35 mouse cellular contexts compared by ENCODE assay signal in the genomic region with DNA sequence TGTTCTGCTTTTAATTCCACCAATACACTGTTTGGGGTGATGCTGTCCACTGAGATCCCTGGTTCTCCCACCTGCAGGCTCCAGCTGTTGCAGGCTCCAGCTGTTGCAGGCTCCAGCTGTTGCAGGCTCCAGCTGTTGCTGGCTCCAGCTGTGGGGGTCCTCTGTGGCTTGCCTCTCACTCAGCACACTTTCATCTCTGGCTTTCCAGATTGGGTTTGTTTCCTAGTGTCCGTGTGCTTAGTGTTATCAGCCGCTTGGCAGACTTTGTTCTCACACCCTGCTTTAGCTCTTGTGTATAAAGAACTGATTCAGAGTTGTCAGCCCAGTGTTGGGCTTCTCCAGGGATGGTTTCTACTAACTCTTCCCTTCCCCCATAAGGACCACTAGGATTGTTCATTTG. TPM values are rescaled to one million over a fixed set of nuclear protein-coding genes. Genes with fewer than 3 reads are reported as not detected.
DNase-seq lines count a peak whose midpoint lies in the region; ATAC-seq lines count a peak whose summit lies in the region.
"Had no signal": no experiment of that assay in that cellular context is flagged by ENCODE, and none has a peak within 500 bp of the region (broad histone marks: within the 10 kb centered on the region; RNA-seq: fewer than 3 reads in every experiment).

No protein-coding gene starts in this region.

- no peak for DNase-seq in hindbrain, embryonic 10.5 days (ENCODE audit: low spot score)
- DNase-seq in testis, postnatal 10 days (ENCODE audit: low spot score) = peak; percentile 45
- no peak for DNase-seq in testis, postnatal 14 days (ENCODE audit: low spot score)
- peak; percentile 8 to 14 for DNase-seq in heart, postnatal 36 days
- DNase-seq in urinary bladder, postnatal 4 days (ENCODE audit: low spot score in 2 of 2) = no peak
- DNase-seq in cerebellum, adult 9-10 months = no peak
- DNase-seq: adrenal gland, adult 2 months; B cell, adult 2 months; cerebellum, adult 11-12 months; cerebellum, postnatal 14 days; gastrocnemius, postnatal 36 days; kidney, adult 8-10 months; kidney, postnatal 25 days; lung, postnatal 36 days; right cerebral cortex, postnatal 4 days had no signal

- no peak for ATAC-seq in hindbrain, embryonic 13.5 days (ENCODE audit: low FRiP score)
- ATAC-seq: forebrain, embryonic 16.5 days; midbrain, embryonic 13.5 days had no signal

- no peaks in the 10 kb centered on the region for H3K36me3 ChIP-seq in hindbrain, embryonic 10.5 days
- no peaks in the 10 kb centered on the region for H3K36me3 ChIP-seq in hindbrain, embryonic 13.5 days
- H3K36me3 ChIP-seq: forebrain, embryonic 10.5 days; hindbrain, embryonic 15.5 days; limb, embryonic 15.5 days; lung, embryonic 15.5 days; midbrain, embryonic 13.5 days had no signal

- no peak overlapping the region for H3K9ac ChIP-seq in hindbrain, embryonic 13.5 days
- H3K9ac ChIP-seq: hindbrain, embryonic 15.5 days; limb, embryonic 15.5 days; liver, embryonic 14.5 days; lung, embryonic 15.5 days; midbrain, embryonic 13.5 days had no signal

- no peaks in the 10 kb centered on the region for H3K9me3 ChIP-seq in hindbrain, embryonic 10.5 days
- H3K9me3 ChIP-seq in hindbrain, embryonic 13.5 days = no peaks in the 10 kb centered on the region
- H3K9me3 ChIP-seq: forebrain, embryonic 10.5 days; hindbrain, embryonic 15.5 days; limb, embryonic 15.5 days; lung, embryonic 15.5 days; megakaryocyte, embryonic 14.5 days; midbrain, embryonic 13.5 days had no signal

- intact Hi-C loops in heart, postnatal 36 days (cut with DNase I) = no loop called here

- no peaks in the 10 kb centered on the region for H3K27me3 ChIP-seq in hindbrain, embryonic 10.5 days (ENCODE audit: insufficient read depth, poor library complexity, severe bottlenecking)
- no peaks in the 10 kb centered on the region for H3K27me3 ChIP-seq in hindbrain, embryonic 13.5 days
- H3K27me3 ChIP-seq: hindbrain, embryonic 15.5 days; limb, embryonic 15.5 days; lung, embryonic 15.5 days; midbrain, embryonic 13.5 days had no signal

- H3K4me1 ChIP-seq in hindbrain, embryonic 10.5 days (replicated peaks) = peaks cover 8% of the 10 kb centered on the region
- H3K4me1 ChIP-seq in hindbrain, embryonic 13.5 days (replicated peaks) = peaks cover 3% of the 10 kb centered on the region; the same call in 1 of the 2 replicates
- H3K4me1 ChIP-seq: limb, embryonic 15.5 days; lung, embryonic 15.5 days had no signal

- H3K27ac ChIP-seq in hindbrain, embryonic 10.5 days = peak overlapping the region; percentile 23; the same call in 1 of the 2 replicates
- no peak overlapping the region for H3K27ac ChIP-seq in hindbrain, embryonic 13.5 days
- H3K27ac ChIP-seq: forebrain, embryonic 10.5 days; hindbrain, embryonic 15.5 days; limb, embryonic 15.5 days; liver, embryonic 14.5 days; lung, embryonic 15.5 days; midbrain, embryonic 13.5 days had no signal

- no peak overlapping the region for H3K4me3 ChIP-seq in hindbrain, embryonic 10.5 days
- no peak overlapping the region for H3K4me3 ChIP-seq in hindbrain, embryonic 13.5 days
- H3K4me3 ChIP-seq: forebrain, embryonic 10.5 days; hindbrain, embryonic 15.5 days; limb, embryonic 15.5 days; lung, embryonic 15.5 days; megakaryocyte, embryonic 14.5 days; midbrain, embryonic 13.5 days had no signal

- H3K4me2 ChIP-seq in hindbrain, embryonic 13.5 days = no peak overlapping the region
- H3K4me2 ChIP-seq: hindbrain, embryonic 15.5 days; limb, embryonic 15.5 days; lung, embryonic 15.5 days; midbrain, embryonic 13.5 days had no signal

- WGBS in hindbrain, embryonic 10.5 days = 38% methylated on average over 2 of the region's 2 CpGs
- WGBS in hindbrain, embryonic 13.5 days = 72% methylated on average over 2 of the region's 2 CpGs

RNA-seq across cellular contexts. Expression of a gene that starts 15.6 kb away (rescaled TPM):
- not detected in 2 replicates for polyA plus RNA-seq in hindbrain, embryonic 10.5 days (2016; fragmentation: Nextera tagmentation; extraction: Ambion mirVana)
- not detected in 2 replicates for polyA plus RNA-seq in hindbrain, embryonic 13.5 days (2015; fragmentation: Nextera tagmentation; extraction: Ambion mirVana)
- total RNA-seq in heart, postnatal 36 days (2021) = not detected
- total RNA-seq: adrenal gland, adult 2 months; adrenal gland, postnatal 4 days; gastrocnemius, postnatal 36 days; layer of hippocampus, adult 8-10 months; left cerebral cortex, adult 18-20 months; left cerebral cortex, postnatal 25 days; MEL had no signal
- polyA plus RNA-seq: adrenal gland, adult 2 months; embryonic facial prominence, embryonic 11.5 days; forebrain, embryonic 10.5 days; forebrain, embryonic 16.5 days; heart, embryonic 14.5 days; hindbrain, embryonic 15.5 days; intestine, embryonic 14.5 days; limb, embryonic 15.5 days; liver, embryonic 14.5 days; lung, embryonic 15.5 days; midbrain, embryonic 13.5 days; neural tube, embryonic 14.5 days; stomach, embryonic 14.5 days had no signal

RNA-seq across cellular contexts. Expression of a gene that starts 18.0 kb away (rescaled TPM):
- polyA plus RNA-seq in hindbrain, embryonic 10.5 days (2016; fragmentation: Nextera tagmentation; extraction: Ambion mirVana) = not detected in 2 replicates
- polyA plus RNA-seq in hindbrain, embryonic 13.5 days (2015; fragmentation: Nextera tagmentation; extraction: Ambion mirVana) = not detected in 2 replicates
- total RNA-seq in heart, postnatal 36 days (2021) = not detected
- total RNA-seq: adrenal gland, adult 2 months; adrenal gland, postnatal 4 days; gastrocnemius, postnatal 36 days; layer of hippocampus, adult 8-10 months; left cerebral cortex, adult 18-20 months; left cerebral cortex, postnatal 25 days; MEL had no signal
- polyA plus RNA-seq: adrenal gland, adult 2 months; embryonic facial prominence, embryonic 11.5 days; forebrain, embryonic 10.5 days; forebrain, embryonic 16.5 days; heart, embryonic 14.5 days; hindbrain, embryonic 15.5 days; intestine, embryonic 14.5 days; limb, embryonic 15.5 days; liver, embryonic 14.5 days; lung, embryonic 15.5 days; midbrain, embryonic 13.5 days; neural tube, embryonic 14.5 days; stomach, embryonic 14.5 days; thymus, postnatal 0 days had no signal

RNA-seq across cellular contexts. Expression of a gene that starts 20.8 kb away (rescaled TPM):
- polyA plus RNA-seq in hindbrain, embryonic 10.5 days (2016; fragmentation: Nextera tagmentation; extraction: Ambion mirVana) = not detected in 2 replicates
- polyA plus RNA-seq in hindbrain, embryonic 13.5 days (2015; fragmentation: Nextera tagmentation; extraction: Ambion mirVana) = not detected in 2 replicates
- not detected for total RNA-seq in heart, postnatal 36 days (2021)
- total RNA-seq: adrenal gland, adult 2 months; adrenal gland, postnatal 4 days; gastrocnemius, postnatal 36 days; layer of hippocampus, adult 8-10 months; left cerebral cortex, adult 18-20 months; left cerebral cortex, postnatal 25 days; MEL had no signal
- polyA plus RNA-seq: adrenal gland, adult 2 months; embryonic facial prominence, embryonic 11.5 days; forebrain, embryonic 10.5 days; forebrain, embryonic 16.5 days; heart, embryonic 14.5 days; hindbrain, embryonic 15.5 days; intestine, embryonic 14.5 days; limb, embryonic 15.5 days; liver, embryonic 14.5 days; lung, embryonic 15.5 days; midbrain, embryonic 13.5 days; neural tube, embryonic 14.5 days; stomach, embryonic 14.5 days had no signal

RNA-seq across cellular contexts. Expression of a gene that starts 25.3 kb away (rescaled TPM):
- polyA plus RNA-seq in hindbrain, embryonic 10.5 days (2016; fragmentation: Nextera tagmentation; extraction: Ambion mirVana) = not detected in 2 replicates
- polyA plus RNA-seq in hindbrain, embryonic 13.5 days (2015; fragmentation: Nextera tagmentation; extraction: Ambion mirVana) = not detected in 2 replicates
- total RNA-seq in heart, postnatal 36 days (2021) = not detected
- total RNA-seq: adrenal gland, adult 2 months; adrenal gland, postnatal 4 days; gastrocnemius, postnatal 36 days; layer of hippocampus, adult 8-10 months; left cerebral cortex, adult 18-20 months; left cerebral cortex, postnatal 25 days; MEL had no signal
- polyA plus RNA-seq: adrenal gland, adult 2 months; embryonic facial prominence, embryonic 11.5 days; forebrain, embryonic 10.5 days; forebrain, embryonic 16.5 days; heart, embryonic 14.5 days; hindbrain, embryonic 15.5 days; intestine, embryonic 14.5 days; limb, embryonic 15.5 days; liver, embryonic 14.5 days; lung, embryonic 15.5 days; midbrain, embryonic 13.5 days; neural tube, embryonic 14.5 days; stomach, embryonic 14.5 days had no signal

RNA-seq across cellular contexts. Expression of a gene that starts 32.3 kb away (rescaled TPM):
- not detected in 2 replicates for polyA plus RNA-seq in hindbrain, embryonic 10.5 days (2016; fragmentation: Nextera tagmentation; extraction: Ambion mirVana)
- not detected in 2 replicates for polyA plus RNA-seq in hindbrain, embryonic 13.5 days (2015; fragmentation: Nextera tagmentation; extraction: Ambion mirVana)
- not detected for total RNA-seq in heart, postnatal 36 days (2021)
- total RNA-seq: adrenal gland, adult 2 months; adrenal gland, postnatal 4 days; gastrocnemius, postnatal 36 days; layer of hippocampus, adult 8-10 months; left cerebral cortex, adult 18-20 months; left cerebral cortex, postnatal 25 days; MEL had no signal
- polyA plus RNA-seq: adrenal gland, adult 2 months; embryonic facial prominence, embryonic 11.5 days; forebrain, embryonic 10.5 days; forebrain, embryonic 16.5 days; heart, embryonic 14.5 days; hindbrain, embryonic 15.5 days; intestine, embryonic 14.5 days; limb, embryonic 15.5 days; liver, embryonic 14.5 days; lung, embryonic 15.5 days; midbrain, embryonic 13.5 days; neural tube, embryonic 14.5 days; stomach, embryonic 14.5 days had no signal

Comparison
In these comparisons a context has a peak if more than half of its experiments do, and no peak if none do; other contexts are left out.
1. DNase-seq: peak in testis, postnatal 10 days (single experiment) and heart, postnatal 36 days (2 of 2); none in hindbrain, embryonic 10.5 days (single experiment), testis, postnatal 14 days (single experiment), urinary bladder, postnatal 4 days (0 of 2) and cerebellum, adult 9-10 months (single experiment).